Mouse (Mus musculus) kidney, embryonic 14.5 days (tissue): ENCODE measurements around the gene Atxn7l3. TPM values are rescaled to one million over a fixed set of nuclear protein-coding genes. Genes with fewer than 3 reads are reported as not detected.

Experiments
- ATAC-seq: fragments of 200-750 bp; cut with Nextera tagmentation; 2 replicates; pipeline ENCODE4 v1.8.0; 2017; ENCODE audit warnings: moderate number of reproducible peaks, mild to moderate bottlenecking, moderate TSS enrichment, moderate library complexity; ENCODE audit not compliant: low FRiP score, low TSS enrichment
- H3K27ac ChIP-seq: fragments of 300-500 bp; sonication (generic); 2 replicates; pipeline ENCODE4 v1.5.1; 2014; ENCODE audit warnings: low read depth, mild to moderate bottlenecking, low read length, moderate library complexity, mixed read lengths
- H3K27me3 ChIP-seq: fragments of 300-500 bp; sonication (generic); 2 replicates; pipeline ENCODE4 v1.6.1; 2014; ENCODE audit warnings: mild to moderate bottlenecking, low read length; ENCODE audit not compliant: control insufficient read depth, insufficient read depth
- H3K36me3 ChIP-seq: fragments of 300-500 bp; sonication (generic); 2 replicates; pipeline ENCODE4 v1.6.1; 2014; ENCODE audit warnings: low read length, mixed read lengths; ENCODE audit not compliant: control insufficient read depth, insufficient read depth
- H3K4me1 ChIP-seq: fragments of 300-500 bp; sonication (generic); 2 replicates; pipeline ENCODE4 v1.6.1; 2014; ENCODE audit warnings: low read length, mixed read lengths; ENCODE audit not compliant: control insufficient read depth, insufficient read depth
- H3K4me2 ChIP-seq: fragments of 300-500 bp; sonication (generic); replicated peaks from 2 replicates; pipeline ENCODE4 v1.6.1; 2014; ENCODE audit warnings: low read depth, mild to moderate bottlenecking, low read length
- H3K4me3 ChIP-seq: fragments of 300-500 bp; sonication (generic); 2 replicates; pipeline ENCODE4 v1.5.1; 2014; ENCODE audit warnings: mild to moderate bottlenecking, low read length
- H3K9ac ChIP-seq: fragments of 300-500 bp; sonication (generic); 2 replicates; pipeline ENCODE4 v1.6.1; 2014; ENCODE audit warnings: low read depth, mild to moderate bottlenecking, low read length, moderate library complexity
- H3K9me3 ChIP-seq: fragments of 300-500 bp; sonication (generic); 2 replicates; pipeline ENCODE4 v1.6.1; 2016; ENCODE audit warnings: low read length; ENCODE audit not compliant: control insufficient read depth
- WGBS: fragments of 180-500 bp; shearing (Covaris S2); extraction: QIAGEN DNeasy Blood & Tissue Kit; methylation state at CpG from one replicate; pipeline ENCODE4 v1.1.7; 2014; 5-methylcytosine and 5-hydroxymethylcytosine counted together
- polyA plus RNA-seq: library from polyadenylated mRNA; unstranded; fragments of >200 nt; fragmentation: Nextera tagmentation; extraction: Ambion mirVana; gene quantifications from 2 replicates; pipeline ENCODE4 v1.2.1, GENCODE M21; 2014

Atxn7l3 gene
- polyA plus RNA-seq, 1 experiment from 2014 or later: 18.6 TPM

GRCm38 (mm10) chr11:102321931-102322330, 25.5 kb upstream of the Atxn7l3 start:
- Histone ChIP-seq H3K4me2 (no peak overlapping the region), H3K27me3 (no peaks in the 10 kb centered on the region), H3K9ac (no peak overlapping the region), H3K27ac (no peak overlapping the region), H3K4me1 (no peaks in the 10 kb centered on the region), H3K36me3 (no peaks in the 10 kb centered on the region), H3K9me3 (no peaks in the 10 kb centered on the region), H3K4me3 (no peak overlapping the region)
- no peak for ATAC-seq
- 85% methylated on average over 6 of the region's 6 CpGs for WGBS

- H3K4me2 ChIP-seq: peak overlapping the region; percentile 91
- peaks cover 6% of the 10 kb centered on the region; the same call in 1 of the 2 replicates for H3K4me1 ChIP-seq
- peak overlapping the region; percentile 99; the same call in 1 of the 2 replicates for H3K27ac ChIP-seq
- no peaks in the 10 kb centered on the region for H3K9me3 ChIP-seq
- peak overlapping the region; percentile 100; the same call in 1 of the 2 replicates for H3K9ac ChIP-seq
- H3K27me3 ChIP-seq: no peaks in the 10 kb centered on the region
- H3K4me3 ChIP-seq: peak overlapping the region; percentile 100
- H3K36me3 ChIP-seq: no peaks in the 10 kb centered on the region
- 12% methylated on average over 10 of the region's 10 CpGs for WGBS
- no peak for ATAC-seq
Observed at GRCm38 (mm10) chr11:102320686-102321005, 24.2 kb upstream of the Atxn7l3 start.

- 0% methylated on average over 38 of the region's 38 CpGs for WGBS
- H3K9me3 ChIP-seq: no peaks in the 10 kb centered on the region
- peaks cover 5% of the 10 kb centered on the region for H3K36me3 ChIP-seq
- H3K4me3 ChIP-seq: peak overlapping the region; percentile 100
- H3K4me2 ChIP-seq: peak overlapping the region; percentile 91
- H3K9ac ChIP-seq: peak overlapping the region; percentile 100
- H3K27me3 ChIP-seq: no peaks in the 10 kb centered on the region
- no peak for ATAC-seq
- H3K27ac ChIP-seq: peak overlapping the region; percentile 99
- H3K4me1 ChIP-seq: peaks cover 8% of the 10 kb centered on the region; the same call in 1 of the 2 replicates
Observed at GRCm38 (mm10) chr11:102319941-102320685, 23.7 kb upstream of the Atxn7l3 start.

GRCm38 (mm10) chr11:102319410-102319792, 23.0 kb upstream of the Atxn7l3 start, which contains the start of gene Ubtf:
TSS of gene Ubtf (minus strand) at chr11:102319742.
- H3K9me3 ChIP-seq: no peaks in the 10 kb centered on the region
- peaks cover 8% of the 10 kb centered on the region; the same call in 1 of the 2 replicates for H3K4me1 ChIP-seq
- H3K4me3 ChIP-seq: peak within 1 kb of the TSS; percentile 100
- ATAC-seq: peak; percentile 5; the same call in 1 of the 2 replicates
- WGBS: under 1% methylated on average over 25 of the region's 25 CpGs
- peak within 1 kb of the TSS; percentile 99 for H3K27ac ChIP-seq
- peaks cover 12% of the 10 kb centered on the region for H3K36me3 ChIP-seq
- peak within 1 kb of the TSS; percentile 100 for H3K9ac ChIP-seq
- no peaks in the 10 kb centered on the region for H3K27me3 ChIP-seq
- H3K4me2 ChIP-seq: peak within 1 kb of the TSS; percentile 91

GRCm38 (mm10) chr11:102318576-102319409, 22.4 kb upstream of the Atxn7l3 start:
- peak overlapping the region; percentile 99 for H3K27ac ChIP-seq
- WGBS: under 1% methylated on average over 72 of the region's 84 CpGs
- H3K27me3 ChIP-seq: no peaks in the 10 kb centered on the region
- peak overlapping the region; percentile 91 for H3K4me2 ChIP-seq
- ATAC-seq: no peak
- H3K4me1 ChIP-seq: peaks cover 8% of the 10 kb centered on the region; the same call in 1 of the 2 replicates
- peaks cover 18% of the 10 kb centered on the region for H3K36me3 ChIP-seq
- peak overlapping the region; percentile 100 for H3K4me3 ChIP-seq
- H3K9me3 ChIP-seq: no peaks in the 10 kb centered on the region
- H3K9ac ChIP-seq: peak overlapping the region; percentile 100

GRCm38 (mm10) chr11:102317901-102318575, 21.6 kb upstream of the Atxn7l3 start:
- peak; percentile 58 for ATAC-seq
- H3K9ac ChIP-seq: peak overlapping the region; percentile 100
- H3K27ac ChIP-seq: peak overlapping the region; percentile 99
- peaks cover 26% of the 10 kb centered on the region for H3K36me3 ChIP-seq
- H3K4me2 ChIP-seq: peak overlapping the region; percentile 91
- H3K4me3 ChIP-seq: peak overlapping the region; percentile 100
- H3K27me3 ChIP-seq: no peaks in the 10 kb centered on the region
- no peaks in the 10 kb centered on the region for H3K9me3 ChIP-seq
- WGBS: under 1% methylated on average over 48 of the region's 77 CpGs
- peaks cover 8% of the 10 kb centered on the region; the same call in 1 of the 2 replicates for H3K4me1 ChIP-seq

- H3K4me3 ChIP-seq: peak overlapping the region; percentile 100
- no peaks in the 10 kb centered on the region for H3K27me3 ChIP-seq
- H3K27ac ChIP-seq: peak overlapping the region; percentile 99
- ATAC-seq: no peak
- WGBS: under 1% methylated on average over 73 of the region's 87 CpGs
- peaks cover 32% of the 10 kb centered on the region for H3K36me3 ChIP-seq
- H3K4me2 ChIP-seq: peak overlapping the region; percentile 91
- H3K9ac ChIP-seq: peak overlapping the region; percentile 100
- H3K4me1 ChIP-seq: peaks cover 8% of the 10 kb centered on the region; the same call in 1 of the 2 replicates
- no peaks in the 10 kb centered on the region for H3K9me3 ChIP-seq
Observed at GRCm38 (mm10) chr11:102317298-102317900, 21.0 kb upstream of the Atxn7l3 start.

- H3K27me3 ChIP-seq: no peaks in the 10 kb centered on the region
- peaks cover 8% of the 10 kb centered on the region; the same call in 1 of the 2 replicates for H3K4me1 ChIP-seq
- peak overlapping the region; percentile 100 for H3K9ac ChIP-seq
- H3K4me2 ChIP-seq: peak overlapping the region; percentile 91
- H3K36me3 ChIP-seq: peaks cover 39% of the 10 kb centered on the region
- ATAC-seq: peak; percentile 56
- H3K9me3 ChIP-seq: no peaks in the 10 kb centered on the region
- peak overlapping the region; percentile 100 for H3K4me3 ChIP-seq
- peak overlapping the region; percentile 99 for H3K27ac ChIP-seq
- WGBS: under 1% methylated on average over 62 of the region's 80 CpGs
Observed at GRCm38 (mm10) chr11:102316572-102317297, 20.3 kb upstream of the Atxn7l3 start.
